Mouse (Mus musculus): ENCODE measurements around the gene Plekhm3.
"Not testable (repeated sequence)": the region's sequence is repeated elsewhere in the genome, so short reads cannot be mapped to it uniquely, and the experiment has no call there.

The Plekhm3 gene

DNA sequence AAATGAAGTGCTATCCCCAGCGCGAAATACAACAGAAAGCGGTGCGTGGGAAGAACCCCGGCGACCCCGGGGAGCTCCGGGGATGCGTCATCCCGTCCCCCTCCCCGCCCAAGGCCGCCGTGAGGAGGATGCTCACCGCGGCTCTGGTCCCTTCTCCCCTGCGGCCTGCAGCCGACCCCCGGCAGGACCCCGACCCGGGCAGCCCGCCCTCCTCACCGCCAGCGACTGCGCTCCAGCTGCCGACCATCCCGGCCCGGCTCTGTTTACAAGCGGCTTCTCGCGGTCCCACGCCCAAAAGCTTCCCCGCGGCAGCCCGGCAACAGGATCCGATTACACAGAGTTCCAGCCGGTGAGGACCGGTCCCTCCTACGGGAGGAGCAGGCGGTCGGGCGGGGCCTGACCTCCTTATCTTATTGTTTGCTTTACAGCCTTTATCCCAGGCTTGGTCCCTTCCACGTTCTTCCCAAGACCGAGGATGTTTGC lies at the start of gene Plekhm3:
TSS of gene Plekhm3 (minus strand) at position 346 of the 483 bp plus-strand sequence.
- peak; percentile 87 for DNase-seq

DNA sequence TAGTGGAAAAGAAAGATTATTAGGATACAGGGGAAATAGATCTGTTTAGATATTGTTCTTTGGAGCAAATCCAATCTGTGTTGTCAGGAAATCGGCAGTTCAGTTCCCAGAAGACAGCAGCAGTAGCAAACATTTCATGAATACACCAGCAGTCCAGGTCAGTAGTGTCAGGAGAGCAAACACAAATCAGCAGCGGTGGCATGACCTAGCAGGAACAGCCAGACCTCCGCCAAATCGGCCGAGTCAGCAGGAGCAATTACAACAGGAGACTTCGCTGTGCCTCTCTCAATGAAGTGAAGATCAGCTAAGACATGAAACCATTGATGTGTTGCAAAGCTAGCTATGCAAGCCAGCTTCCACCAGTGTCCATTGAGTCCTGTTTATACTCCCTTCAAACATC lies 49.0 kb upstream of the Plekhm3 start:
- no peak for DNase-seq

- no peak for DNase-seq
These were observed 47.9 kb upstream of the Plekhm3 start for GRCm38 (mm10) chr1:65004526-65004925.

- DNase-seq = no peak
These were observed 36.6 kb upstream of the Plekhm3 start for GRCm38 (mm10) chr1:64993206-64993605.

DNA sequence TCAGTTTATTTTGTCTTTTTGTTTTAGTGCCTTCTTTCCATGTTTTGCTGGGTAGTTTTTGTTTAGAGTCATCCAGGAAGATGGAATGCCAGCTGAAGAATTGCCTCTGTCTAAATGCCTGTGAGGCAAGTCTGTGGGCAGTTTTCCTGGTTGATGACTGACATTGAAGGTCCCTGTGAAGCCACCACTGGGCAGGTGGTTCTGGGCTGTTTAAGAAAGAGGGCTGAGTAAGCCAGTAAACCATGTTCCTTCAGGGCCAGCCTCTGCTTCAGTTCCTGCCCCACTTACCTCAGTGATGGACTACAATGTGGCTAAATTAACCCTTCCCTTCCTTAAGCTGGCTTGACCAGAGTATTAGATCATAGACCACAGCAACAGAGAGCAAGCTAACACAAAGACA lies 31.6 kb upstream of the Plekhm3 start:
- no peak for DNase-seq

GRCm38 (mm10) chr1:64986120-64986519 lies 29.5 kb upstream of the Plekhm3 start:
- peak; percentile 82 for DNase-seq

DNA sequence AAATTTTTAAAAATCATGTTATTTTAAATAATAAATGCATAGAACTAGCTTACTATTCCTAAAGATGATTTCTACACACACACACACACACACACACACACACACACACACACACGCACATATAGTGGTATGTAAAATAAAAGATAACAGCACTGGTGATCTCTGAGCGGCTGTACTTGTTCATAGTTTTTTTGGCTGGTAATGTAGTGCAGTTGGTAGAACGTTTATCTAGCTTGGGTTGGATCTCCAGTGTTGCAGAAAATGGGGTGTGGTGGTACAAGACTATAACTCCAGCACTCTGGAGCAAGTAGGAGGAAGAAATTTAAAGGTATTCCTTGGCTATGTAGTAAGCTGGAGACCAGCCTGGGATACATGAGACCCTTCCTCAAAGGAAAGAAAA lies 26.6 kb upstream of the Plekhm3 start:
- no peak for DNase-seq

- peak; percentile 38 for DNase-seq
These were observed 21.7 kb upstream of the Plekhm3 start for GRCm38 (mm10) chr1:64978321-64978799.

DNA sequence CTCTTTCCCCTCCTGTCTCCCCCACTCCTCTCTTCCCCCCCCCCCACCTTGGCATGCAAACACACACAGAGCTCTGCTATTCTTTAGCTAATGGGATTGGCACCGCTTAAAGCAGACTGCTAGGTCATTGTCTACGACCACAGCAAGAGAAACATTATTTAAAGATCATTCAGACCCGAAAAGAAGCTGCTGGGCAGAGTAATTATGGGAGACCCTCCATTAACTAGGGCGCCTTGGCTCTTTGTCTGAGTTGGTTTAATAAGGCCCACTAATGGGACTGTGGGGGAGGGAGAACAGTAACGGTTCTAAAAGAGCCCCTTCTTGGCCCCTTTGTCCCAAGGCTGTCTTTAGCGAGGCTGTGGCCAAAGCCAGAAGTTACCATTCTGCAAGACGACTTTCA lies 18.7 kb upstream of the Plekhm3 start:
- DNase-seq = no peak

- no peak for DNase-seq
These were observed 14.1 kb upstream of the Plekhm3 start for GRCm38 (mm10) chr1:64970685-64971084.

DNA sequence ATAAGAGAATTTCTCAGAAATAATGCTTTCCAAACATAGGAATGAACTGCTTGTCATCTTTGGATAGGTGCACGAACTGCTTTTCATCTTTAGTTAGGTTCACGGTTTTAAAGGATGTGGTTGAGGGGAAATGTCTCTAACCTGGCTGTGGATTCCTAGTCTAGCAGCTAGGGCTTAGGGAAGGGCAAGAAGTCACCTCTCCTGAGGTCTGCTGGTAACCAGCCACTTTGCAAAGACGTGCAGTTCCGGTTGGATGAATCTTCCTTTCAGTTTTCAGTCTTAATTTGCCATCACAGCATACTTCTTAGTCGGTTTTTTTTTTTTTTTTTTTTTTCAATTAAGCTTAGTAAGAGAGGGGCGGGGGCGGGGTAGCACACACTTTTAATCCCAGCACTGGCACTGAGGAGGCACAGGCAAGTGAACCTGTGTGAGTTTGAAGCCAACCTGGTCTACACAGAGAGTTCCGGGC lies 431 bp upstream of the Plekhm3 start:
- DNase-seq = no peak

DNA sequence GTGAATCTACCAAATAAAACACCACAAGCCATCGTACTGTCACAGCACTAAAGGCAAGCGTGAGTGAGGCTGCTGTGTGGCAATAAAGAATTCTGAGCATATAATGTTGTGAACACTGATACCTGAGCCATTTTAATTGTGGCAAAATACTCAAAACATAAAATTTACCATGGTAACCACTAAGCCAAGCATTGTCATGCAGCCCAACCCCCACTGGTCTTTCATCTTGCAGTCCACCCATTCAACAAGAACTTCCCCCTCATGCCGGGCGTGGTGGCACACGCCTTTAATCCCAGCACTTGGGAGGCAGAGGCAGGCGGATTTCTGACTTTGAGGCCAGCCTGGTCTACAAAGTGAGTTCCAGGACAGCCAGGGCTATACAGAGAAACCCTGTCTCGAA lies 1.8 kb downstream of the Plekhm3 start:
- DNase-seq = not testable (repeated sequence)

DNA sequence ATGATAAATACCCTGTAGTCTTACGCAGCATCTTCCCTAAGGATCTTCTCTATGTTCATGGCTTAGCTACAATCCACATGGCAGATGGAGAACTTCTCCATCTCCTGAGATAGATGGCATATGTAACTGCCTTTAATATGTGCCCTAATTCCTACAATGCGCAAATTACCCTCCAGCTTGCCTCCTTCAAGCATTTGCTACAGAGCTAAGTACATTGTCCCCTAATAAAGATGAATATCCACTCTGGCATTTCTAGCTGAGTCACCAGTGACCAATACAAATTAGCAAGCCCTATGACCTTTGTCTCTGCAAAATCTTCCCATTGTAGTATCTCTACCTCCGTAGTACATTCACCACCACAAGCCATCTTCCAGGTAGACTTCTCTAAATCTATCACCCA lies 6.4 kb downstream of the Plekhm3 start:
- no peak for DNase-seq

- no peak for DNase-seq
These were observed 7.2 kb downstream of the Plekhm3 start for GRCm38 (mm10) chr1:64949377-64949776.

GRCm38 (mm10) chr1:64946106-64946505 lies 10.5 kb downstream of the Plekhm3 start:
- DNase-seq = no peak

DNA sequence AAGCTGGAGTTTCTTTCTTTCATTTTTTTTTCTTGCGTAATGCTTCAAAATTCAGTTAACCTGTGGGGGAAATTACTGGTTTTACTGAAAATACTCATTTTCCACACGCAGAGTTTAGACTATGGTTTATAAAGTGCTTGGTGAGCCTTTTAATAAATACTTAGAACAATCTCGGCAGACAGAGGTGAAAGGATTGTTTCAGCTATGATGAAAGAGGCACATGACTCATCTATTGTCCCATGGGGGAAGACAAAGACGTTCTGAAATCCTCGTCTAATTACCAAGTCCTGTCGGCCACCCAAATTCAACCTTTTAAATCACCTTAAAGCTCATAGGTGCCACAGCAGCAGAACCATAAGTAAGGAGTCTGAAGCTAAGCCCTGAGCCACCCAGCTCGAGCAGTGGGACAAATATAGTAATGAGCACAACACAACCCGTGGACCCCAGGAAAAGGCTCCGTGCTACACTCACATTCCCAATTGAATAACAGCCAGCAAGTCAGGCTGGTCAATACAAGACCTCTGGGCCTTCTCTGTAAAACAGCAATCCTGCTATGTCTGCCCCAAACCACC lies 11.3 kb downstream of the Plekhm3 start:
- no peak for DNase-seq

- DNase-seq = no peak
These were observed 11.9 kb downstream of the Plekhm3 start for GRCm38 (mm10) chr1:64944746-64945145.

GRCm38 (mm10) chr1:64942006-64942755 lies 14.4 kb downstream of the Plekhm3 start:
- no peak for DNase-seq

- no peak for DNase-seq
These were observed 17.7 kb downstream of the Plekhm3 start for GRCm38 (mm10) chr1:64938907-64939306.

GRCm38 (mm10) chr1:64937692-64938091 lies 18.9 kb downstream of the Plekhm3 start:
- no peak for DNase-seq

DNA sequence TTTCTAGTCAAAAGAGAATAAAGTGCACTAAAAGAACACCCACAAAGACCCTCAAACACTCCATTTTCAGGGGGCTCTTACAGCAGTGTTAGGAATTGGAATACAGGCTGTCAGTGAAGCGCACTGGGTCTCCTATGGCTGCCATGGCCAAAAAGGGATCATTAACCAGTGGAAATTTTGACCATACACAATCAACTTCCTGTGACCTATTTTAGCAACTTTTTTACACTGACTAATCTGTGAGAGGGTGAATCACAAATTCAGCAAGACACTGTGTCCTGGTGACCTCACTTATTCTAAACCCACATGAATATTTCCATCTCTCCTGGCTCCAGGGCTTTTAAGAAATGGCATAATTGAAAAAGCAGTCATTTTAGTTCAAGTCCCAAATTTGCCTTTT lies 23.7 kb downstream of the Plekhm3 start:
- no peak for DNase-seq

DNA sequence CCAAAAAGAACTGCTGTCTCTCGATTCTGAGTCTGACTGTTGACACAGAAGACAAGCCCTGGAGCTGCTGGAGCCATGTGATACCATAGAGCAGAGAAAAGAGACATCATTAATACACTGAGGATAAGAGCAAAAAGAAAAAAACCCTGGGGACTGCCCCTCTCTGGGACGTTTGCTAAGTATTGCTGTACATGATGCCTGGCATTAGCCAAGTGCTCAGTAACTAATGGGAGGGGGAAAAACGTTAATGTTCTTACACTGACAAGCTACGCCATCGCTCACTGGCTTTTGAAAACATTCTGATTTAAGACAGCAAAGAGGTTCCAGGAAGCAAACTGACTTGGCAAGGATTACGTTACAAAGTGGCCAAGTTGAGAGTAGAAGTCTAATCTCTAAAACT lies 26.5 kb downstream of the Plekhm3 start:
- no peak for DNase-seq

DNA sequence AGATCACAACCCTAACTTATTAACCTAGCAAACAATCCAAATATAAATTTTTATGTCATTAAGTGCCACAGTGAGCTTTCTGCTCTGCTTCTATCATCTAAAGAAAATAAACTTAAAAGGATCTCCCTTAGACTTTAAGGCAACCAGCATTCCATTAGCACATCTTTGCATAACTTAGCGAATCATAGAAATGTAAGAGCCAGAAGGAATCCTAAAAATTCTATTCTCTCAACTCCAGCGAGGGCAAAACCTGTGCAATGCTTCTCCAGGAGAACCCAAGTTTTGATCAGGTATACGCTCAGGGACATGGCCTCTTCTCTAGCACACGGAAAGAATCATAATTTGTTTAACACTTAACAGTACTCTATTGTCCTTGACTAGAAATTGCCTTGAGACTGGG lies 27.0 kb downstream of the Plekhm3 start:
- DNase-seq = no peak

- DNase-seq = no peak
These were observed 28.1 kb downstream of the Plekhm3 start for GRCm38 (mm10) chr1:64928542-64928941.
